Mouse (Mus musculus): ENCODE data around the gene Cdc42bpb.

Cdc42bpb gene

GRCm38 (mm10) chr12:111340692-111341091 lies 36.8 kb downstream of the Cdc42bpb start:
- in situ Hi-C loops (cut with MboI, MseI) = no loop called here

DNA sequence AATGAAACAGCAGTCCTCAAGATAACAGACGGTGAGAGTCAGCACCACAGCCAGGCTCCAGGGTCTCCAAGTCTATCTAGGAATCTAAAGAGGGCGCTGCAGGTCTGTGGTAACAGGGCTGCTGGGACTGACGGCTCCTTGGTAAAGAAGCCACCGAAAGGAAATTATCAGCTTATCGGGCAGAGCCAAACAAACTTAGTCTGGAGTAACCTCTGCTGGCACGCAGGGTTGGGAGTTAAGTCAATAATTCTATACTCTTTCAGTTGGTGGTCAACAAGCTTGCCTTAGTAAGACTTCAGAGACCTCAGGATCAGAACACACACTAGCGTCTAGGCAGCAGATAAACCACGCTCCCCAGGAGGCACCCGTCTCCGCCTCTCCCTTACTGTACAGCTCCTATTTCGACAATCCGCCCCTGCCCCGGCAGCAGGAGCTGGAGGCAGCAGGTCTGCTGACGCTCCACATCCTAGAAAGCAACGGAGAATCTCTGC lies 39.6 kb downstream of the Cdc42bpb start:
- in situ Hi-C loops (cut with MboI, MseI) = no loop called here

DNA sequence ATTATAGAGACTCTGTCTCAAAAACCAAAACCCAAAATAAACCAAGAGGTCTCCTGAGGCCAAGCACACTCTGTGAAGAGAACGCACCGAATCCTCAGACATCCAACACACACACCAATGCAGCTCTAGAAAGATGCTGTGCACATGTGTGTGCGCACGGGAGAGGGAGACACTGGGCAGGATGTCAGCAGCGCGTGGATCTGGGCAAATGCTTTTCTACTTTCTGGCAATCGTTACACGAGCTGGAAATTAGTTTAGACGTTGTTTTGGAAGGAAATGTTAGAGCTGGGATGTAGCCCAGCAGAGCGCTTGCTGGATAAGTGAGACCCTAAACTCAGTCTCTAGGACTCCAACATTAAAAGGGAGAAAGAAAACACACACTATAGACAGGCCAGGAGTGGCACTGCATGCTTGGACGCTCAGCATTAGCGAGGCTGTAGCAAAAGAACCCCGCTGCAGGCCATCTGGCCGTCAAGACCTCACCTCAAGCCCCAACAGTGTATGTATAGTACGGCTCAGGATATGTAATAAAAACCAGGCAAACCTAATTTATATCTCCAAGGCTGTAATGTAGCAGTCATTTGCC lies 44.4 kb downstream of the Cdc42bpb start:
- in situ Hi-C loops (cut with MboI, MseI) = no loop called here

DNA sequence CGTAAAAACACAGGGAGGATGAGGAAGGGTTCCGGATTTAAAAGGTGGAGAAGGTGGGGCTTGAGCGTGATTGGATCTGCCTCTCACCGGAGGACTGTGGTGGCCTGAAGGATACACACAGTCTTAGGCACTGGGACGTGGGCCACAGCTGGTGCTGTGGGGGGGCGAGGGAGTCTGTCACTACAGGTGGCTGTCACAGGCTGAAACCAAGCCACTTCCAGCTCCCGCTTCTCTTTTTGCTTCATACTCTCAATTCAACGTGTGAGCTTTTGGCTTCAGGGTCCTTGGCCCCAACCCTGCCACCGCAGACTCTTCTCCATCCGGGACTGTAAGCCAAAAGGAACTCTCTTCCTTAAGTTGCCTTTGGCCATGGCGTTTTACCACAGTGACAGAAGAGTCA lies 45.1 kb downstream of the Cdc42bpb start:
- in situ Hi-C loops (cut with MboI, MseI) = no loop called here

DNA sequence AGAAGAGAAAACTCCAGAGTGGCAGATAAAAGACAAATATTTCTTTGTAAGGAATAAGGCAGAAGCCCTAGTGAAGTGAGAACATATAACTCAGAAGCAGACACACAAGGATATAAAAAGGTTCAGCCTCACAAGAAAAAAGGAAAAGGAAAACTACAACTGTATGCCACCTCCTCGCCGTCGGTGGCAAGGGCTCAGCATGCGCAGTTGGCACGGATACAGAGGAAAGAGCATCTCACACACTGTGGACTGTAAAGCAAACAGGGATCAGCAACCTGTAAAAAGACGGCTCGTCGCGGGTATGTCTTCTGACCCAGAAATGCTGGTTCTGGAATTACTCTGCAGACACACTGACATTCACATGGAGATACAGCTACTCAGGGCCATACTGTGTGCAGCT lies 45.9 kb downstream of the Cdc42bpb start:
- in situ Hi-C loops (cut with MboI, MseI) = no loop called here

DNA sequence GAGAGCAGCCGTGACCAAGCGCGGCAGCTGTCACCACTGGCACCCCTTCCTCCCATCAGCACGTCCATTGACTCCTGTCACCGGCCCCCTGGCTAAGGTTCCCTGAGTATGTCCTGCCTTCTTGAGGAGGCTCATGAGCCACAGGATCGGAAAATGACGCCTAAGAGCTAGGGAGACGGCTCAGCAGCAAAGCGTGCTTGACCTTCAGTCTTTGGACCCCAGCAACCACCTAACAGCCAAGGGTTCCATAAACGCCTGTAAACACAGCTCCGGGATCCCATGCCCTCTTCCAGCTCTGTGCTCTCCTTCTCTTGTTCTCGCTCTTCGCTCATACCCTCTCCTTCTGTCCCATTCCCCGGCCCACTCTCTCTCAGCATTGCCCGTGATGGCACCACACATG lies 48.2 kb downstream of the Cdc42bpb start:
- in situ Hi-C loops (cut with MboI, MseI) = no loop called here

DNA sequence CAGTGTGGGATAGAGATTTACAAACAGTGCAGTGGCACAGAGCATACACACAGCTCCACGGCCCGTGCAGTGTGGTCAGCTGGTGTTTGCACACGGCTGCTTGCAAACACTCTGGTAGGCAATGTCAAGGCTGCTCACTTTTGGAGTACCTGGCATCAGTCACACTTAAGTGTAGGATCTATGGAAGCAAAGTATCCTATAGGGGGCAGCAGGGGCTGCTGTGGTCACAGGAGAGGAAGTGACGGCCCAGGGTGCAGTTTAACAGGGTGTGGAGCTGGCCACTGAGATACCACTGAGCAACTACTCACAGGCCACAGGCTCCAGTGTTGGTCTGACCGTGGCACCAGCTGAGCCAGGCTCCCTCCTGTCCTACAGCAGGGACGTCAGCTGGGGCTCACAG lies 49.2 kb downstream of the Cdc42bpb start:
- in situ Hi-C loops (cut with MboI, MseI) = no loop called here

- in situ Hi-C loops (cut with MboI, MseI) = no loop called here
Observed at GRCm38 (mm10) chr12:111325744-111326424, 51.6 kb downstream of the Cdc42bpb start.

DNA sequence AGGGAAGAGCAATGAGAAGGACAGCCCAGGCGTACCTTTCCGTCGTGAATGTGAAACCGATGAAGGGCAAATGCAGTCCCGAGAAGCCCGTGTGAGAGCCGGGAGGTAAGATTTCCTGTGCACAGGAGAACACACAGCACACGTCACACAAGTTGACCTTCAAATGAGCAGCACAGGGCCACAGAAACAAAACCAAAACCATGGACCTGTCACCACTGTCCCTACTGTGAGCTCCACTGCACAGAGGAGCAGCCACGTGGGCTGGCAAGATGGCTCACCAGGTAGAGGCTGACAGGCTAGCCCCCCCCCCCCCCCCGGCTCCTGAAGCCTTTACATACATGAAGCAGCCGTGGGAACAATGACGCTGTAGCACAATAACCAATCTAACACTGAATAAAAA lies 52.6 kb downstream of the Cdc42bpb start:
- in situ Hi-C loops (cut with MboI, MseI) = no loop called here

DNA sequence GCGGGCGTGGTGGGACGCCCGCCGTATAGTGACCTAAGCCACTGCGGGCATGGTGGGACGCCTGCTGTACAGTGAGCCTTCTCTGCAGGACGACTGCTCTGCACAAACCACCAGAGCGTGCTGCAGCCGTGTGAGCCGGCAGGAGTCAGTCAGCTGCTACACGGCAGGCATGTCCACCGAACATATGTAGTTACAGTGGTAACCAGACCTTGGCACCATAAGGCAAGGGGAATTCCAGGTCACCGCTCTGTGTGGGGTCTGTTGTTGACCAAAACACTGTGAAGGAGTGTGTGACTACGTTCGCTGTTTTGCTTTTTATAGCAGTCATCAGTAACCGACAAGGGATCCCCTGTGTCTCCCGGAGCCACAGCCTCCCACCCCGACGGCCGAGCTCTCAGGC lies 53.0 kb downstream of the Cdc42bpb start:
- in situ Hi-C loops (cut with MboI, MseI) = no loop called here

DNA sequence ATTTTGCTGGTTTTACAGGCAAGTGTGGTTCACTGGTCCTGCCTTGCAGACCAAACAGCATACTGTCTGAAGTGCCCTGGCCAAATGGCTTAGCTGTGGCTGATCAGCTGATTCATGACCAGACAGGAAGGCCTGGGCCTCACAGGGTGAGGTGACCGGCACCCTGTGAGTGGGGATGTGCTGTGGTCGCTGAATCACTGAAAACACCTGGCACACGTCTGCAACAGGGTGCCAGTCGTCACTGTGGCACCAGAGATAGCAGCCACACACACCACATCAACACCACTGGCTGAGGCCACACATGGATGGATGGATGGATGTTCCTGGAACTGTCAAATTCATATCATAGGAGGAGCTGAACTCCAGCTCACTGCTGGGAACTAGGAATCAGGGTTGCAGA lies 54.1 kb downstream of the Cdc42bpb start:
- in situ Hi-C loops (cut with MboI, MseI) = no loop called here

DNA sequence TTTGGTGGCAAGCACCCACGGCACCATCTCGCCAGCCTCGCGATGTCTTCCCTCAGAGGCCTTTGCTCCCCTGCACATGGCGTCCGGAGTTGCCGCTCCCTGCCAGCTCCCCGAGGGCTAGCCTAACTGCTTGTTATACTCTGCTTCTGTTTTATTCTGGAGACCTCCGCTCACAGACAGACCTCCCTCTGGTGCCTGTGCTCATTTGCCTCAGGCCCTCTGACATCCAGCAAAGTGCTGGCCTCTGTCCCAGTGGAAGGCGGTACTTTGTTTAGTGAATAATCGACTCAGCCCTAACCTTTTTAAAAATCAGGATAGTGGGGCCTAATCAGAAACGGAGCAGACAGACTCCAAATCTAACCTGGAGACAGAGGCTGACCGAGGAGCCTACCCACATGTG lies 55.7 kb downstream of the Cdc42bpb start:
- in situ Hi-C loops (cut with MboI, MseI) = no loop called here

DNA sequence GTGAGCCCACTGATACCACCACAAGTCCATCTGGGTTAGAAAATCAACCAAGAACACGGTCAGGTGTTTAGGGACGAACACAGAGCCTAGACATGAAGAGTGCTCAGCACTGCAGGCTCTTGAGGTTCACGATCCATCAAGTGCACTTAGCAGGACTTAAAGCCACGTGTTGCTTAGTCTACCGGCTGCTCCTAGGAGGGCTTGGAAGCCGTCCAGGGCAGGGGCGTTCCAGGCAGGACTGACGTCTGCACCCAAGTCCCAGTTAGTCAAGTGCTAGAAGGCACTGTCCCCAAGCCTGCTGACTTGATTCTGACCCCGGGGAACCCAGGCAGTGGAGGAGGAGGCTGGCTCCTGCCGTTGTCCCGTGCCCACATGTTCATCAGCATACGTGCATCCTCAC lies 57.0 kb downstream of the Cdc42bpb start:
- in situ Hi-C loops (cut with MboI, MseI) = no loop called here

DNA sequence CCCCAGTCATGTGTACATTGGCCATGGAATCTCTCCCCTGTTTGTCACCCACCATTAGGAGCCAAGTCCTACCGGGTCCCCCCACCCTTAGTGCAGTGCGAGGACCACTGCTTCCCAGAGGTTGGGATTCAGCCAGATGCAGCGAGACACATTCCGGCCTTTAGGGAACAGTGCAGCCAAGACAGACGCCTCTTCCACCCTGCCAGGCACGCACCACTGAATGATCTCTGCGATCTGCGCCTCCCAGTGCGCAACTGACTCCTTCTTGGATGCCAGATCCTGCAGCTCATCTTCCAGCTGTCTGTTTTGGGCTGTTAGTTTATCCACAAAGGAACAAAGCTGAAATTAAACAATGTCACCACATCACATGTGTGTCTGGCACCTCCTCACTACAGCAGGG lies 59.8 kb downstream of the Cdc42bpb start:
- in situ Hi-C loops (cut with MboI, MseI) = no loop called here

GRCm38 (mm10) chr12:111314273-111314672 lies 63.2 kb downstream of the Cdc42bpb start:
- in situ Hi-C loops (cut with MboI, MseI) = no loop called here

DNA sequence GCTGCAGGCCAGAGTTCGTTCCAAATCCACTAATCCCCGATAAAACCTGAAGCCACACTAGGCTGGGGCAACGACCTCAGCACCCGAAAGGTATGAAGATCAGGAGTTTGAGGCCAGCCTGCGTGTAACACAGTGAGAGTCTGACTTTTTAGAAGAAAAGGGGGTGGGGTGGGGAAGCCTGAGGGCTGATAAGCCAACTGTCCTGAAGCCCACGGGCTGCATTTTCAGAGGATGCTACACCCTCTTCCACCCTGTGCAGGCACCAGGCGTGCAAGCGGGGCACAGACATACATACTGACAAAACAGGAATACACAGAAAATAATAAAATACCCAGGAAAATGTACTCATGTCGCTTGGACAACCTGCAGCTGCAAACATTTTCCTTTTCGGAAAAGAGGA lies 65.7 kb downstream of the Cdc42bpb start:
- in situ Hi-C loops (cut with MboI, MseI) = no loop called here

DNA sequence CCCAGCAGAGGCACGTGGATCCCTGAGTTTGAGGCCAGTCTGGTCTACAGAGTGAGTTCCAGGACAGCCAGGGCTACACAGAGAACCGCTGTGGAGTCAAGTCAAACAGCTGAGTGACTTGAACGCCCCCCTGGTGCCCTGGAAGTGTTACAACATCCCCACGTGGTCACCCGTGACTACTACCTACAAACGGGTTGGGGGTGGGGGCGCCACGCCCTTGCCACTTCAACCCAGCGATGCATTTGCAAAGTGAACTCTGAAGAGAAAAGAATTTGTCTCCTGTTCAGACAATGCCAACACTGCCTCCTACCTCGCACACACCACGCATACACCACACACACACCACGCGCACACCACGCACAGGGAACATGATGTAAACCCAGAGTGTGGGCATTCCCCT lies 67.6 kb downstream of the Cdc42bpb start:
- in situ Hi-C loops (cut with MboI, MseI) = no loop called here

DNA sequence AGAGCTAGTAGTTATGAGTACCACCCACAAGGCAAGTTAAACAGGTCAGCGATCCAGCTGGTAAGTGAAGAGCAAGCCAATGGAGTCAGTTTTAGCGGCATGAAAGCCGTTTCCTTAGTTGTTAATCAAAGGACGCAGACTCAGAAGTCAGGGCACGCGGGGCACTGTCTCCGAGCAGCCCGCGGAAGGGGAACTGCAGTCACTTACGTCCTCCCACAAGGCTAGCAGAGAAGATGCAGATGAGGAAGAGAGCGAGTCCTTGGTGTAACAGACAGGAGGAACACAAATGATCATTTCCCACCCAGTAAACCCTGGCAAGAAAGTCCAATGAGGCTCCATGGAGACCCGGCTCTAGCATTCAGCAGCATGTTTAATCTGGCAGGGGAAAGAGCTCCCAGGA lies 68.3 kb downstream of the Cdc42bpb start:
- in situ Hi-C loops (cut with MboI, MseI) = no loop called here

- in situ Hi-C loops (cut with MboI, MseI) = no loop called here
Observed at GRCm38 (mm10) chr12:111306821-111307220, 70.7 kb downstream of the Cdc42bpb start.

DNA sequence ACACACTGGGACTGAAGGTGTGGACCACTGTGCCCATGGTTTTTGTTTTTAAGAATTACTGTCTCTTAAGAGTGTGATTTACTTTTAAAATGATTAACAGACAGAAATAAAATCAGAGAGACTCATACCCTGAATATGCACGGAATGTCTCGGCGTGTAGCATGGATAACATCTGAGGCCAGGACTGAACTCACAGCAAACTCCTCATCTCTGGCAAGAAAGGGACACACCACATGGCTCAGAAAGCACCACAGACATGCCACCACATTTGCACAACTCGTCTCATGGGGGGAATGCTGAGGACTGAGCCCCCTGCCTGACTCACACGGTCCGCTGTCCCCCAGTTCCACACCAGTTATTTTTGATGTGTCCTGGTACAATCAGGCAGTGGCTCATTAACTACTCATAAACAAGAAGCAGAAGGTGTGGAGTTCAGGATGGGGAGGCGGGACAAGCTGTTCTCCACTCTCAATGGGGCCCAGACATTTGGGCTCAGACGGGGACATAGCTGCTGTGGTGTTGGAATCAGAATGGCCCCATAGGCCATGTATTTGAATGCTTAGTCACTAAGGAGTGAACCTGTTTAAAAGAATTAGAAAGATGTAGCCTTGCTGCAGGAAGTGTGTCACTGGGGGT lies 73.7 kb downstream of the Cdc42bpb start:
- in situ Hi-C loops (cut with MboI, MseI) = no loop called here

DNA sequence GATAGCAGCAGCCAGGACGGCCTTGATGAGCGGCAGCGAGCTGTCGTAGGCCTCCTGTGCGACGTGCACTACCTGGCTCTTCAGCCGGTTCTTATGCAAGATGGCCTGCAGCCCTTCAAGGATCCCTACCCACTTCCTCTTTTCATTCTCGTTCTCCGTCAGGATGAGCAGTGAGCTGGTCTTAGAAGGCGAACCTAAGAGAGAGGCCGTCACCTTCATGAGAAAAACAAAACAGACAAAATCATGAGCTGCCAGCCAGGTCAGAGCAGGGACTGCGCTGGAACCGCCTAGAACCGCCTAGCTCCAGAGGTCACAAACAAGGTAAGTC lies 75.5 kb downstream of the Cdc42bpb start:
- in situ Hi-C loops (cut with MboI, MseI) = no loop called here

- in situ Hi-C loops (cut with MboI, MseI) = no loop called here
Observed at GRCm38 (mm10) chr12:111301322-111302017, 76.0 kb downstream of the Cdc42bpb start.

GRCm38 (mm10) chr12:111293025-111293424 lies 84.5 kb downstream of the Cdc42bpb start:
- in situ Hi-C loops (cut with MboI, MseI) = no loop called here

All from regulatory T cell (primary cell).